ENCODE assay signal across 7 mouse cellular contexts in genomic region chr3:96559398-96559910, GRCm38 (mm10). TPM values are rescaled to one million over a fixed set of nuclear protein-coding genes. Genes with fewer than 3 reads are reported as not detected.
A peak's percentile ranks its signal among the peaks of the same experiment; 100 is the strongest.
DNase-seq lines count a peak whose midpoint lies in the region; ATAC-seq lines count a peak whose summit lies in the region.

No protein-coding gene starts in this region.

- peak; percentile 61 for DNase-seq in 416B (ENCODE audit: low read depth)
- peak; percentile 25 for DNase-seq in CD4-positive helper T cell, adult 2 months (ENCODE audit: low read depth, low spot score)
- DNase-seq in liver, embryonic 11.5 days (ENCODE audit: low spot score) = no peak
- no peak for DNase-seq in cerebellum, postnatal 14 days
- no peak for DNase-seq in embryo, embryonic 10 days (ENCODE audit: low spot score)

- ATAC-seq in granulocyte monocyte progenitor cell, adult 5-6 weeks (replicated peaks; ENCODE audit: poor library complexity, severe bottlenecking) = peak; percentile 38
- no peak for ATAC-seq in liver, embryonic 11.5 days (replicated peaks; ENCODE audit: low FRiP score)
- ATAC-seq in stomach, embryonic 14.5 days (ENCODE audit: insufficient number of reproducible peaks, insufficient read depth, low FRiP score, low read depth) = no peak

- peaks cover 29% of the 10 kb centered on the region for H3K4me1 ChIP-seq in liver, embryonic 11.5 days (replicated peaks; ENCODE audit: control insufficient read depth, insufficient read depth, low read length)
- peaks cover 55% of the 10 kb centered on the region for H3K4me1 ChIP-seq in stomach, embryonic 14.5 days (ENCODE audit: control insufficient read depth, insufficient read depth, low read length)

- peak overlapping the region; percentile 95 for H3K9ac ChIP-seq in liver, embryonic 11.5 days (ENCODE audit: low read depth, low read length)
- H3K9ac ChIP-seq in stomach, embryonic 14.5 days (replicated peaks; ENCODE audit: low read depth, low read length) = peak overlapping the region; percentile 92

- peak overlapping the region; percentile 82 for H3K4me2 ChIP-seq in liver, embryonic 11.5 days
- peak overlapping the region; percentile 56 for H3K4me2 ChIP-seq in stomach, embryonic 14.5 days (replicated peaks; ENCODE audit: low read depth, low read length)

- H3K9me3 ChIP-seq in liver, embryonic 11.5 days (ENCODE audit: control insufficient read depth, low read length) = no peaks in the 10 kb centered on the region
- H3K9me3 ChIP-seq in stomach, embryonic 14.5 days (ENCODE audit: control insufficient read depth, low read depth, low read length) = no peaks in the 10 kb centered on the region

- no peaks in the 10 kb centered on the region for H3K27me3 ChIP-seq in liver, embryonic 11.5 days (replicated peaks; ENCODE audit: control insufficient read depth, insufficient read depth, low read length)
- H3K27me3 ChIP-seq in stomach, embryonic 14.5 days (ENCODE audit: control insufficient read depth, insufficient read depth, low read length) = no peaks in the 10 kb centered on the region

- peaks cover 20% of the 10 kb centered on the region for H3K36me3 ChIP-seq in liver, embryonic 11.5 days (ENCODE audit: control insufficient read depth, insufficient read depth, low read length)
- peaks cover 23% of the 10 kb centered on the region for H3K36me3 ChIP-seq in stomach, embryonic 14.5 days (ENCODE audit: control insufficient read depth, insufficient read depth, low read length)

- H3K4me3 ChIP-seq in liver, embryonic 11.5 days (ENCODE audit: low read depth, low read length) = peak overlapping the region; percentile 82
- peak overlapping the region; percentile 66 for H3K4me3 ChIP-seq in stomach, embryonic 14.5 days (ENCODE audit: low read depth, low read length)

- H3K27ac ChIP-seq in liver, embryonic 11.5 days (ENCODE audit: low read depth, low read length) = peak overlapping the region; percentile 33; the same call in 1 of the 2 replicates
- H3K27ac ChIP-seq in stomach, embryonic 14.5 days (ENCODE audit: low read length) = peak overlapping the region; percentile 3; the same call in 1 of the 2 replicates

- 50% methylated on average over 12 of the region's 12 CpGs for WGBS in liver, embryonic 11.5 days
- 68% methylated on average over 12 of the region's 12 CpGs for WGBS in stomach, embryonic 14.5 days

RNA-seq across cellular contexts. Expression of gene Txnip, which starts 1.7 kb away (rescaled TPM):
- 80.1 and 110 TPM in 2 replicates for total RNA-seq in granulocyte monocyte progenitor cell, adult 5-6 weeks (2014; fragmentation: Nextera tagmentation)
- total RNA-seq in granulocyte monocyte progenitor cell, adult 5-6 weeks (2017) = 79.0 and 80.5 TPM in 2 replicates
- polyA plus RNA-seq in liver, embryonic 11.5 days (2014; fragmentation: Nextera tagmentation; extraction: Ambion mirVana) = 41.1 and 44.0 TPM in 2 replicates
- polyA plus RNA-seq in stomach, embryonic 14.5 days (2014; fragmentation: Nextera tagmentation; extraction: Ambion mirVana) = 155 and 168 TPM in 2 replicates

RNA-seq across cellular contexts. Expression of gene Gm16253, which starts 17.3 kb away (rescaled TPM):
- not detected in 2 replicates for total RNA-seq in granulocyte monocyte progenitor cell, adult 5-6 weeks (2014; fragmentation: Nextera tagmentation)
- not detected in 2 replicates for total RNA-seq in granulocyte monocyte progenitor cell, adult 5-6 weeks (2017)
- polyA plus RNA-seq in liver, embryonic 11.5 days (2014; fragmentation: Nextera tagmentation; extraction: Ambion mirVana) = 0.49 and 1.0 TPM in 2 replicates
- polyA plus RNA-seq in stomach, embryonic 14.5 days (2014; fragmentation: Nextera tagmentation; extraction: Ambion mirVana) = 0.69 and 1.9 TPM in 2 replicates

RNA-seq across cellular contexts. Expression of gene Hfe2, which starts 34.5 kb away (rescaled TPM):
- not detected in 2 replicates for total RNA-seq in granulocyte monocyte progenitor cell, adult 5-6 weeks (2014; fragmentation: Nextera tagmentation)
- not detected in 2 replicates for total RNA-seq in granulocyte monocyte progenitor cell, adult 5-6 weeks (2017)
- polyA plus RNA-seq in liver, embryonic 11.5 days (2014; fragmentation: Nextera tagmentation; extraction: Ambion mirVana) = 0.19 and 0.32 TPM in 2 replicates
- polyA plus RNA-seq in stomach, embryonic 14.5 days (2014; fragmentation: Nextera tagmentation; extraction: Ambion mirVana) = 0.20 TPM in 1 of 2 replicates, not detected in the other

RNA-seq across cellular contexts. Expression of gene Polr3gl, which starts 34.5 kb away (rescaled TPM):
- total RNA-seq in granulocyte monocyte progenitor cell, adult 5-6 weeks (2014; fragmentation: Nextera tagmentation) = 15.6 and 43.7 TPM in 2 replicates
- 50.5 and 57.8 TPM in 2 replicates for total RNA-seq in granulocyte monocyte progenitor cell, adult 5-6 weeks (2017)
- 18.6 and 21.5 TPM in 2 replicates for polyA plus RNA-seq in liver, embryonic 11.5 days (2014; fragmentation: Nextera tagmentation; extraction: Ambion mirVana)
- polyA plus RNA-seq in stomach, embryonic 14.5 days (2014; fragmentation: Nextera tagmentation; extraction: Ambion mirVana) = 21.5 and 29.5 TPM in 2 replicates

RNA-seq across cellular contexts. Expression of gene Ankrd34a, which starts 37.0 kb away (rescaled TPM):
- not detected in 2 replicates for total RNA-seq in granulocyte monocyte progenitor cell, adult 5-6 weeks (2014; fragmentation: Nextera tagmentation)
- total RNA-seq in granulocyte monocyte progenitor cell, adult 5-6 weeks (2017) = not detected in 2 replicates
- polyA plus RNA-seq in liver, embryonic 11.5 days (2014; fragmentation: Nextera tagmentation; extraction: Ambion mirVana) = 0.71 and 1.1 TPM in 2 replicates
- polyA plus RNA-seq in stomach, embryonic 14.5 days (2014; fragmentation: Nextera tagmentation; extraction: Ambion mirVana) = 2.9 and 3.4 TPM in 2 replicates

Comparison
In these comparisons a context has a peak if more than half of its experiments do, and no peak if none do; other contexts are left out.
1. DNase-seq: peak in 416B (single experiment) and CD4-positive helper T cell, adult 2 months (single experiment); none in liver, embryonic 11.5 days (single experiment), cerebellum, postnatal 14 days (0 of 2) and embryo, embryonic 10 days (single experiment).